Mouse (Mus musculus) small intestine, adult 2 months (tissue): Measurements from ENCODE around the gene Gm3278.
"Not testable (repeated sequence)": the region's sequence is repeated elsewhere in the genome, so short reads cannot be mapped to it uniquely, and the experiment has no call there.

Source experiments
- CTCF ChIP-seq: fragments of 200-500 bp; IDR thresholded peaks from 2 replicates; pipeline ENCODE4 v1.5.1; 2012; ENCODE audit warnings: low read depth, mild to moderate bottlenecking, control low read depth, inconsistent platforms, low read length, moderate library complexity, mixed read lengths; ENCODE audit not compliant: insufficient replicate concordance, insufficient read length; ENCODE audit errors: extremely low read depth
- POLR2A ChIP-seq: fragments of 200-500 bp; IDR thresholded peaks from 2 replicates; pipeline ENCODE4 v1.6.1; 2012; ENCODE audit warnings: low read depth, mild to moderate bottlenecking, control low read depth, inconsistent platforms, low read length, moderate library complexity

GRCm38 (mm10) chr14:4855299-4855980 lies 36.8 kb upstream of the Gm3278 start, which contains the start of gene Gm3264:
- not testable (repeated sequence) for TF ChIP-seq CTCF, POLR2A
